Mouse (Mus musculus): ENCODE data around the gene Sptbn4.

DNA sequence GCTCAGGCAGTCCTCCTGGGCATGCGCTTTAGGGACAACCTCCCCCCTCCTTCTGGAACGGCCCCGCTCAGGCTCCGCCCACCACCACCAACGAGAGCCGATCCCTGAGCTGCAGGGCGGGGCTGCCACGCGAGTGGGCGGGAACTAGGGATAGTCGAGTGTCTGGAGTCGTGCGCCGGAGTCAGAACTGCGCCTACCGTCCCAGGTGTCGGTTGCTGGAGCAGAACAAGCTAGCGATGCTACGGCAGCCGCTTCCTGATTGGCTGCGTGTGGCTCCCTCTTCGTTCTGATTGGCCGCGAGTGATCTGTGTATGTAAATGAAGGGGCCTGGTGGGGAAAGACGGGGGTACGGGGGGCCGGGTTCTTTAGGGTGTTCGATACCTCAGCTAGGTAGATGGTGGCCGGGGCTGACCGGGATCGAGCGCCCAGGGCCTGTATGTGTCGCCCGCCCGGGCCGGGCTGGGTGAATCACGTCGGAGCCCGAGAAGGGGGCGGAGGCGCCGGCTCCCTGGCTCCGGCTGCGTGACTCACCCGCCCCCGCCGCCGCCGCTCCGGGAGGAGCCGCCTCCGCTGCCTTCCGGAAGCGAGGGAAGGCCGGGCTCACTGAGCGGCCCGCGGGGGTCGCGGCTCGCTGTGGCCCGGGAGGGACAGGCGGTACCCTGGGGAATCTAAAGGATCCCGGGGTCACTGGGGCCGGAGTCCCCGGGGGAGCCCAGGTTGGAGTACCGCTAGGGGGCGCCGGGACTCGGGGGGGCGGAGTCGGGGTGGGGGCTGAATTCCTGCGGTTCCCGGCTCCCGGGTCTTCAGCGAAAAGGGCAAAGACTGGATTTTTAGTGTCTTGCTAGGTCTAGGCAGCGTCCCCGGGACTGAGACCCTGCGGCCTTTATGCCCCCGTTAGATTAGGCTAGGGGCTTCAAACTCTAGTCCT lies 39.5 kb upstream of the Sptbn4 start, which contains the start of gene Sertad1:
- TF ChIP-seq HCFC1 (IDR thresholded peaks at IDR 0.05; ENCODE audit: borderline replicate concordance, insufficient read depth, low read length) (peak; percentile 66; the same call in 1 of the 2 replicates), CHD2 (IDR thresholded peaks at IDR 0.05; ENCODE audit: low read depth, low read length) (peak; percentile 68; the same call in 1 of the 2 replicates), MAFK (IDR thresholded peaks at IDR 0.05; ENCODE audit: insufficient read depth, low read depth, low read length) (no peak)

All from ES-E14 (cell line).